Mouse (Mus musculus) mouse embryonic stem cell (cell line): ENCODE data around the gene Ankrd52.

Experiments used
- in situ Hi-C, 2 experiments: fragments of 300-500 bp; cut with MboI; formaldehyde crosslinking; loops; 1 replicate in 1 of 2; 3 replicates in 1 of 2; pipeline ENCODE4 v1.14.3; 2019 to 2020; ENCODE audit warnings: low sequenced_read_pairs in 2 of 2, low pct_unique_long_range_greater_than_20kb in 1 of 2, mixed read lengths in 1 of 2; ENCODE audit not compliant: unreplicated experiment in 1 of 2

The Ankrd52 gene

DNA sequence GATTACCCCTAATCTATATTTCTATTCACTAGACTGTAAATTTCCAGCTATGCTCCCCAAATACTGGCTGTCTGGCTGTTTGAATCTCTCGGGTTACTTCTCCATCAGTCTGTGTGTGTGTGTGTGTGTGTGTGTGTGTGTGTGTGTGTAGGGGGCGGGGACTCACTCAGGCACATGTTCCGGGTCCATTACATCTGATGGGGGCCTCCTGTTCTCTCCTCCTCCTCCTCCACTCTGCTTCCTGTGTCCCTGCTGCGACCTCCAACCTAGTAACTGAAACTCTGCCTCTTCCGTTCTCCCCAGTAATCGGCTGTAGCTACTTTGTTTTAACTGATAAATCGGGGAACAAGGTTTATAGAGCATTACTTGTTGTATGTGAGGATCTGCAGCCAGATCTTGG is 47.7 kb downstream of the Ankrd52 start:
- in situ Hi-C loops, result no loop called here

DNA sequence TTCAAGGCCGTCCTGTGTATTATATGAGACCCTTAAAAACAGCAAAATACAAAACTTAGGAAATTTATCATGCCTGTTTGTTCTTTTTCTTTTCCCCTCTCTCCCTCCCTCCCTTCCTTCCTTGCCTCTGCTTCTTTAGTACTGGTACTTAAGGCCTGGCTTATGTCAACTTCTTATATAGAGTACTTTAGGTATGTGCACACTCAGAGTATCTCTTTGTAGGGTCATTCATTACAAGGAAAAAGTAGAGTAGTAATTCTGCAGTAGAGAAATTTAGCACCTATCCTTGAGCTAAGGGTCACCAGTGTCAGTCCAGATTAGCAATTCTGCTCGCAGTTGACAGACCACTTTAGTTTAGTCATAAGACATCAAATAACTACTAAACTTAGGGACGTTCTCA is 48.3 kb downstream of the Ankrd52 start:
- in situ Hi-C loops, result no loop called here

DNA sequence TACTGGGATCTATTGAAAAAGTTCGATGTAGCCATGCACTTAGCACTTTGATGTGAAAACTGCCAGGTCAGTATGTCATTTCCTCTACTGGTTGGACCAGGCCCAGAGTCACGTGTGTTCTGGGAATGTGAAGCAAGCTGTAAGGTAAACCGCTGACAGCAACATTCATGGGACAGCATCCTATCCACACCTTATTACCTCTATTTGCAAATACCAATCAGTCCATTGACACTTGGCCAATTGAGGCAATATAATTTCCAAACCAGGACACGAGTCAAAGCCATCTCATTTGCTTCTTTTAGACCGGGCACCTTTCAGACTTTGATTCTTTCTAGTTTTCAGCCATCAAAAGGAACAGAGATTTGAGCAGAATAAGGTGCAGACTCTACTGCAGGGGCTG is 52.1 kb downstream of the Ankrd52 start:
- in situ Hi-C loops, result no loop called here

DNA sequence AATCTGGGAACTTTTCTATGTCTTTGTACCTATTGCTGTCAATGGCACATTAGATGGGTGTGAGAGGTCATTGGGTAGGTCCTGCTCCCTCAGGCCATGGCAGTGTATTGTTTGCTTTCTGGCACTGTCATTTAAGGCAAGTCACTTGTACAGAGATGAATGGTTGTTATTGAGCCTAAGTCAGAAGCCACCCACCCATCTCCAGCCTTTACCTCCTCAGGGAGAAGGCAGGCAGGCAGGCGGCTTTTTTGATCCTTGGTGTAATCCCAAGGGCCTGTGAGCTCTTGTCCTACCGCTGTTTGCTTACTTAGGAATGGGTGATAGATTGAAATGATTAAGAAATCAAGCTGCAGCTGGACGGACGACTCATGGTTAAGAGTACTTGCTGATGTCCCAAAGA is 52.5 kb downstream of the Ankrd52 start:
- in situ Hi-C loops, result no loop called here

DNA sequence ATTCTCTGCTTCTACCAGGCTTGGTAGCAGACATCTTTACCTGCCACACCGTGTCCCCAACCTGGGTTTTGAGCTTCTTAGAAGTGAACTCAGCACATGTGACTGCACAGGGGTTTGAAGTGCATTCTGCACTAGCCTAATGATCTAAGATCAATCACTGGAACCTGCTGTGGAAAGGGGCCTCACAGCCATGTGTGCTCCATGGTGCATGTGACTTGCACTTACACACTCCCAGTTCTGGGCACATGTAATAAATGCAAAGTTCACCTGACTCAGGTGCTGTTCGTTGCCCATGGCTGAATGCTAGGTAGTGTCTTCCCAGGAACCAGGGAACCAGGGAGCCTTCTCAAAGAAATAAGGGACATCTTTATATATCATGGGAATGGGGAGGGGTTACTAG is 56.5 kb downstream of the Ankrd52 start:
- in situ Hi-C loops, result no loop called here

DNA sequence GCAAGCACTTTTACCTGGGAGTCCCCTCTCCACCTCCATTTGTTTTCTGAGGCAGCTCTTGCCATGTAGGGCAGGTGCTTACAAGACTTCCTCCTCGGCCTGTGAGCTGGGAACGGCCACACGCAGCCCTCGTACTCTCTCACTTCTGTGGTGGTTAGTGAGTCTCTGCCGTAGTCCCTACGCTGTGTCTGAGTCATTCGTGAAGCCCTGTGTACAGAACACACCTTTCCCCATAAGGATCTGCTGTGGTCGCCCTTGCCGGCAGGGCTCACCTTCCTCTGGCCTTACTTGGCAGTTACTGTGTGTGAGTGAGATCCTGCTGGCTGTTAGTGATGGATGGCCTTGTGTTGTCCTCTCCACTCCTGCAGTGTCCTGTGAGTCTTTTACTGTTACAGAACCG is 57.8 kb downstream of the Ankrd52 start:
- in situ Hi-C loops, result no loop called here

DNA sequence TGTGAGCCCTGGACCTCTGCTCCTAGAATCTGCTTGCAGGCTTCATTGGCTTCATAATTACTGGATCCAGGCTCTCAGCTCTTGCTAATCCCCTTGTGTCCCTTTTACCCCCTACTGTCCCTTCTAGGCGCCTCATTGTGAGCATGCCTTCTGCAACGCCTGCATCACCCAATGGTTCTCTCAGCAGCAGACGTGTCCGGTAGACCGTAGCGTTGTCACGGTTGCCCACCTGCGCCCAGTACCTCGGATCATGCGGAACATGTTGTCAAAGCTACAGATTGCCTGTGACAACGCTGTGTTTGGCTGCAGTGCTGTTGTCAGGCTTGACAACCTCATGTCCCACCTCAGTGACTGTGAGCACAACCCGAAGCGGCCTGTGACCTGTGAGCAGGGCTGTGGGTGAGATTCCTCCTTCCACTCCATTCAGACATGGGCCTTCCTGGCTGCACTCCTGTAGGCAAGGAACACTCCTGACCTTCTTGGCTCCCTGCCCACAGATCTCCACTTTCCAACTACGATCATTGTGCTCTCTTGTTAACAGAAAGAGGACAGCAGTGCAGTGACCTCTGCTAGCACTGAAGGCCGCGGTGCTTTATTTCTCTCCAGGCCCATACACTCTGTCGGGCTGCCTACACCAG is 58.4 kb downstream of the Ankrd52 start:
- in situ Hi-C loops, result no loop called here

DNA sequence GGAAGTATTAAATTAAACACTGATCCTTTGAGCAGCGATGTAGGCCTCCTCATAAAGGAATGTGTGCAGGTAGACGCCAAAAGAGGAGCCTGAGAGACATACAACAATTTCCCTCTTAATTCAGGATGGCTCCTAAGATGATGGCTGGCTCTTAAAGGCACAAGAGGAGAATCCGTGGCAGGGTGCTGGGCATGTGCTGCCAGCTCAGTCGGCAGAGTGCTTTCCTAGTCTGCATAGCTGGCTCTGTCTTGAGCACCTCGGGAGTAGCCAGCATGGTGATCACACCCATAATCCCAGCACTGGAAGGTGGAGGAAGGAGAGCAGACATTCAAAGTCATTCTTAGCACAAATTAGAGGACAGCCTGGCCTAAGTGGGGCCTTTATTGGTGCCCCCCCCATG is 59.0 kb downstream of the Ankrd52 start:
- in situ Hi-C loops, result no loop called here

DNA sequence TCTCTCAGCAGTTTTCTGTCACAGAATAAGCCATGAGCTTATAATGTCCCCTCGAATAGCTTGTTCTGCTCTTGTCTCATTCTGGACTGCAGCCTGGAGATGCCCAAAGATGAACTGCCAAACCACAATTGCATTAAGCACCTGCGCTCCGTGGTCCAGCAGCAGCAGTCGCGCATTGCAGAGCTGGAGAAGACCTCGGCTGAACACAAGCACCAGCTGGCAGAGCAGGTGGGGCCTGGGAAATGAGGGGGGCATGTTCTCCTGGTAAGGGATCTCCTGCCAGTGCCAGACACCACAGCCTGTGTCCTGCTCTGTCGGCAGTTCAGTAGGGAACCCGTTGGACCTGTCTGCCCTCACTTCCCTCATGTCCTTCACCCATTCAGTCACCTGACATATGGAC is 59.5 kb downstream of the Ankrd52 start:
- in situ Hi-C loops, result no loop called here

DNA sequence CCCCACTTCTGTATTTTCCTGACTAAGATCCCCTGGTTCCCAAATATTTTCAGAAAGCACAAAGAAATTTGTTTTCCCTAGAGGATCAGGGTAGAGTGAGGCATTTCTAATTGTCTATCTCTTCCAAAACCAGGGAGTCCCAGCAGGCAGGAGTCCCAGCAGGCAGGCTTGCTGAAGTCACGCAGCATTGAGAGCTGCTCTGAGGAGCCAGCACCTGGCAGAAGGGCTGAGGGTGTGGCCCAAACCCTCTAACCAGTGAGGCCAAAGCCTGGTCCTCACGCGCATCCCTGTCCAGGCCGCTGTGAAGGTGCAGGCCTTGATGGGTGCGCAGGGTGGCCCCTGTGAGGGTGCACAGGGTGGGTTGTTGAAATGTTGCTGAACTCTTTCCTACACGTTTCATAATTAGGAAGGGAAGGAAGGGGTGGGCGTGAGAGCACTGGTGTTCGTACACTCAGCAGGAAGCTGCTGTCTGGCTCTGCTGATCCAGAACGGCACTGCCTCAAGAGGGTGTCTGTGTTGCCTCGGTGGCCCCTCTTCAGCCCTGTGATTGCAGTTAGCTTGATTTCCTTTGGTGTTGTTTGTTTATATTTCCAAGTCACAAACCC is 61.9 kb downstream of the Ankrd52 start:
- in situ Hi-C loops, result no loop called here

DNA sequence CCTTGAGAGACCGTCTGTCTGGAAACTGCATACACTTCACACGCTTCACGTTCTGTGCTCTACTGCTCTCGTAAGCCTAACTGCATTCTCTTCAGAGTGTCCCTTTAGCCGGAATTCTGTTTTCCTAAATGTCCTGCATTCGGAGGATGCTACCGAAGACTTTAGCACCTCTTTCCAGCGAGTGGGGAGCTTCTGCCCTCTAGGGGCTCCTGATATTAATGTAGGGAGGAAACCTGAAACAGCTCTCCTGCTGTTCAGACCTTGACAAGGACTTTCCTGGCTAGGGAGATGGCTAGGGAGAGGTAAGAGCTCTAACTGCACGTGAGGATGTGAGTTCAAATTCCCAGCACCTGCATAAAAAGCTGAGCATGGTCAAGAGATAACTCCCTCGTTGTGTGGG is 63.5 kb downstream of the Ankrd52 start:
- in situ Hi-C loops, result no loop called here

DNA sequence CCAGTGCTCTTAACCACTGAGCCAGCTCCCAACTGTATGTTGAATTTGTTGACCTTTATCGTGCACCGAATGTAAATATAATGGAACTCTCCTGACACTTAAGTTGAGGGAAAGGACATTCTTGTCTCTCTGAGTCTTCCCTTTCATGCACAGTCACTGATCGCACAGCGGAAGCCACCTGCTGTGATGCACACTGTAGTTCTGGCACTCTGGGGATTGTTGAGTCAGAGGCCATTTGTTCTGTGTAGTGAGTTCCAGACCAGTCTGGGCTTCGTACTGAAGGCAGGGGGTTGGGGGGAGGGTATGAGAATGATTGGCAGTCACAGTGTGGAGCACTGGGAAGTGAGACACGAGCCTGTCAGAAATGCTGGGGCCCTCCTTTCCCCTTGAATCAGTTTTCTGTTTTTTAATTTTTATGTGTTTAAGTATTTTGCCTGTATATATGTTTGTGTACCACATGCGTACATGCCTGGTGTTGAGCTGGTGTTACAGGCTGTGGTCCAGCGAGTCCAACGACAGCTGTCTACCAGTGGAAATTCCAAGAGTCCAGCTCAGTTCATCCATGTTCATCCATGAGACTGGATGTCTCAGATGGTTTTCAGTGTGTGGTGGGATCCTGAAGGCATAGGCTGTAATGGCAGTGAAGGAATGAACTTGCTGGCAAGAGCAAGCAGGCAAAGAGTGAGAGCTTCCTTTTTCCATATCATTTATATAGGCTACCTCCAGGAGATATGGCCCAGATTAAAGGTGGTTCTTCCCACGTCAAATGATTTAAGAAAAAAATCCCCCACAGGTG is 64.6 kb downstream of the Ankrd52 start:
- in situ Hi-C loops, result no loop called here

DNA sequence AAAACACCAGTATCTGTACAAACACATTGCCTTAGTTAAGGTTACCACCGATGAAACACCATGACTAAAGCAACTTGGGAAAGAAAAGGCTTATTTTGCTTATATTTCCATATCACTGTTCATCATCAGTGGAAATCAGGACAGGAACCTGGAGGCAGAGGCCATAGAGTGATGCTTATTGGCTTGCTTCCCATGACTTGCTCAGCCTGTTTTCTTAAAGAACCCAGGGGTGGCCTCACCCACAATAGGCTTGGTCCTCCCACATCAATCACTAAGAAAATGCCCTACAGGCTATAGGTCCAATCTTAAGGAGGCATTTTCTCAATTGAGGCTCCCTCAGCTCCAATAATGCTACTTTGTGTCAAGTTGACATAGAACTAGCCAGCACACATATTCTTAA is 65.8 kb downstream of the Ankrd52 start:
- in situ Hi-C loops, result no loop called here

DNA sequence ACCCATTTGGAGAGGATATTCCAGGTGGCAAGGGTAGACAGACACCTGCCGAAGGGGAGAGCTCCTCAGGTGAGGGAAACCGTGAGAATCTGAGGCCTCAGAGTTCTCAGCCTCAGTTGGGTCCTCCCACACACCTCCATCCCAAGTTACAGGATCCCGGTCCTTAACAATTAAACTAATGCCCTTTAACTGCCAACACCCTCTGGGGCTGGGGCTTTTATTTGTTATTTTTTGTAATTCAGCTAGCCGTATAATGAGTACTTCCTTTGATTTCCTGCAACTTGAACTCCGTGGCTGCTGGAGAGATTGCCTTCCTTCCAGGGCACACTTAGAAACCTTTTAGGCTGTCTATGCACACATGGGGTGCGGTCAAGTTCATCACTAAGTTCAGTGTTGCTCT is 67.4 kb downstream of the Ankrd52 start:
- in situ Hi-C loops, result no loop called here

DNA sequence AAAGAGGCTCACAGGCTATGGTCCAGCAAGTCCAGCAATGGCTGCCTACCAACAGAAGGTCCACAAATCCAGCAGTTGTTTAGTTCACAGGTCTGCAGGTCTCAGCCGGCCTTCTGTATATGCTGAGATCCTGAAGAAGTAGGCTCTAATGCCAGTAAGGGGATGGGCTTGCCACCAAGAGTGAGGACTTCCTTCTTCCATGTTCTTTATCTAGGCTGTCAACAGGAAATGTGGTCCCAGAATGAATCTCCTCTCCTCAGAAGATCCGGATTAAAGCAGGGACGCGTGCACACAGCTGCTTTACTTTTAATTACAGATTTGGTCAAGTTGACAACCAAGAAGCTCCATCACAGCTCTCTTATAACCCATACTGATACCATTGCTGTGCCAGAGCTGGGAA is 68.5 kb downstream of the Ankrd52 start:
- in situ Hi-C loops, result no loop called here

DNA sequence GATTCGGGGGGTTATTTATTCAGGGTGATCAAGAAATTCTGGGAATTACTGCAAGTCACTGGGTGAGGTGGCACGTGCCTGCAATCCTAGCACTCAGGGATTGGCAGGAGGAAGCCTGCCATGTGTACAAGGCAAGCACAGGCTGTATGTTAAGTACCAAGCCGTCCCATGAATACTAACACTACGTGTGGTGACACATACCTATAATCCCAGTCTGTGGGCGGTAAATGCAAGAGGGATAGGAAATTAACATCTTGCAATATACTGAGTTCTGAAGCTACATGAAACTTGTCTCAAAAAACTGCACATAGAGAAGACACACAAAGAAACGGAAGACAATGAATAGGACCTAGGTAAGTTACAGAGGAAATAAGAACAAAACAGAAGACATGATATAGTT is 74.1 kb downstream of the Ankrd52 start:
- in situ Hi-C loops, result loop anchor here in 1 of 2 experiments (10.0 kb wide), 1 partner anchor 106 kb away; no protein-coding TSS in a partner anchor

DNA sequence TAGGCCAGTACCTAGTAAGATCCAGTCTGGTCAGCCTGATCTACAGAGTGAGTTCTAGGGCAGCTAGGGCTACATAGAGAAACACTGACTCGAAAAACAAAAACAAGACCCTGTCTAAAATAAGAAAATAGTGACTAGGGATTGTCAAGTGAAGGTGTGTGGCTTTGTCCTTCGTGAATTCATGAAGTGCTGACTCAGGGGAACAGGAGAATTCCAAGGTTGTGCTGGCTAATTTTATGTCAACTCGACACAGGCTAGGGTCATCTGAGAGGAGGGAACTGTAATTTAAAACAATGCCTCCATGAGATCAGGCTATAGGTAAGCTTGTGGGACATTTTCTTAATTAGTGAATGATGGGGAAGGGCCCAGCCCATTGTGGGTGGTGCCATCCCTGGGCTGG is 77.6 kb downstream of the Ankrd52 start:
- in situ Hi-C loops, result loop anchor here in 1 of 2 experiments (10.0 kb wide), 1 partner anchor 110 kb away; no protein-coding TSS in a partner anchor

DNA sequence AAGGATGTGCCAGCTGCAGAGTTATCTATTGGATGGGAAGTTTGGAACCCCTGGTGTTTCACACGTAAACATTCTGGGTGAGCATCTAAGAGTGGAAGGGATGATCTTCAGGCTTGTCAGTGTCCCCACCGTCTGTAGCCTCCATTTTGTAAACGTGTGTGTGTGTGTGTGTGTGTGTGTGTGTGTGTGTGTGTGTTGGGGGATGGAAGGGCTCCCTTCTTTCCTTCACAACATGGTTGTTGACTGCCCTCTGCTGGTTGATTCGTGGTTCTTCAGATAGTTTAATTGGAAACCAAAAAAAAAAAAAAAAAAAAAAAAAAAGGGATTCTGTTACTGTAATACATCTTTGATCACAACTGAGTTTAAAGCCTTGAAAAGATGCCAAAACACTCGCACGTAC is 78.4 kb downstream of the Ankrd52 start:
- in situ Hi-C loops, result loop anchor here in 1 of 2 experiments (10.0 kb wide), 1 partner anchor 110 kb away; no protein-coding TSS in a partner anchor

DNA sequence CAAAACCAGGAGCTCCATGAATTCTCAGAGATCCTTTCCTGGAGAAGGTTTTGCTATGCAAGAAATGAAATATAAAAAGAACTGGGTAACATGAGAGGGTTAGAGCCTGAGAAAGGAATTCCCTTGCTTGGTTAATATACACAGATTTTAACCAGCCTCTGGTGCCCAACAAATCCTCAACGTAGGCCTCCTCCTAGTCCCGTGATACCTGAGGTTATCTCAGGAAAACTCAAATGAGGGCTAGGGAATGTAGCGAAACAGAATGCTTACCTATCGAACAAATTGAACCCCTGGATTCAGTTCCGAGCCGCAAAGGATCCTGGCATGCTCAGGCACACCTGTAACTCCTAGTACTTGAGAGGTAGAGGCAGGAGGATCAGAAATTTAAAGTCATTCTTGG is 80.8 kb downstream of the Ankrd52 start:
- in situ Hi-C loops, result loop anchor here in 1 of 2 experiments (10.0 kb wide), 1 partner anchor 113 kb away; no protein-coding TSS in a partner anchor
